Comparison of ENCODE assay signal across 10 mouse cellular contexts in the genomic region with DNA sequence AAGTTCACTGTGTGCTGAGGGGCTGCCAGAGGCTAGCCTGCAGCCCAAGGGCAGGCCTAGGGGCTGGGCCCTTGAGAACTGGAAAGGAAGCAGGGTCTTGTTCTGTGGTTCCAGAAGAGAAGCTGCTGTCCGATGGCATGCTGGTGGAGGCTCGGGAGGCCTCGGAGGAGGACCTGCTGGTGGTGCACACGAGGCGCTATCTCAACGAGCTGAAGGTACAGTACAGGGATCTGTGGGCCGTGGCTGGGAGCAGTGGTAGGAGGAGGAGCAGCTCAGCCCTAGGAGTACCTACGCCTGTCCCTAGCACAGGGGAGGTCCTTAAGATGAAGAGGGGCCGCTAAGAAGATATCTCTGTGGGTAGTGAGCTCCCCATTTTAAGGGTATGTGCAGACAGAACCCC. TPM values are rescaled to one million over a fixed set of nuclear protein-coding genes. Genes with fewer than 3 reads are reported as not detected.
DNase-seq lines count a peak whose midpoint lies in the region; ATAC-seq and TF ChIP-seq lines count a peak whose summit lies in the region.
"Had no signal": no experiment of that assay in that cellular context is flagged by ENCODE, and none has a peak within 500 bp of the region (broad histone marks: within the 10 kb centered on the region; RNA-seq: fewer than 3 reads in every experiment).

No protein-coding gene starts in this region.

- 57% methylated on average over 9 of the region's 9 CpGs for WGBS in heart, embryonic 10.5 days
- WGBS in hindbrain, embryonic 10.5 days: 87% methylated on average over 9 of the region's 9 CpGs
- WGBS in liver, embryonic 16.5 days (ENCODE audit: insufficient replicate concordance): 37% methylated on average over 9 of the region's 9 CpGs

- H3K4me1 ChIP-seq in heart, embryonic 10.5 days: peaks cover 70% of the 10 kb centered on the region
- peaks cover 13% of the 10 kb centered on the region for H3K4me1 ChIP-seq in cortical plate, adult 2 months (ENCODE audit: control insufficient read depth, insufficient read depth, low read length)
- H3K4me1 ChIP-seq in hindbrain, embryonic 10.5 days (replicated peaks): peaks cover 76% of the 10 kb centered on the region
- H3K4me1 ChIP-seq in liver, embryonic 16.5 days (ENCODE audit: control insufficient read depth, low read depth, low read length): peaks cover 91% of the 10 kb centered on the region

- intact Hi-C loops in heart, postnatal 36 days (cut with DNase I): no loop called here

- H3K36me3 ChIP-seq in heart, embryonic 10.5 days: 0 out of 2 replicates have a peak, but pooled peaks cover 3% of the 10 kb centered on the region
- H3K36me3 ChIP-seq in hindbrain, embryonic 10.5 days: peaks cover 6% of the 10 kb centered on the region
- H3K36me3 ChIP-seq in liver, embryonic 16.5 days (ENCODE audit: control insufficient read depth, insufficient read depth): no peaks in the 10 kb centered on the region

- TF ChIP-seq POLR2A in cortical plate, adult 2 months (IDR thresholded peaks at IDR 0.05; ENCODE audit: extremely low read depth, insufficient read depth, low read length): 0 out of 2 replicates have a peak, but pooled peaks have one; percentile 10

- H3K4me3 ChIP-seq in heart, embryonic 10.5 days: peak overlapping the region; percentile 31; the same call in 1 of the 2 replicates
- H3K4me3 ChIP-seq in cortical plate, adult 2 months (ENCODE audit: insufficient read depth, low read length): peak overlapping the region; percentile 9; the same call in 1 of the 2 replicates
- H3K4me3 ChIP-seq in hindbrain, embryonic 10.5 days: peak overlapping the region; percentile 14; the same call in 1 of the 2 replicates
- peak overlapping the region; percentile 31 for H3K4me3 ChIP-seq in liver, embryonic 16.5 days (ENCODE audit: low read depth, low read length)

- peak overlapping the region; percentile 93 for H3K4me2 ChIP-seq in liver, embryonic 16.5 days (ENCODE audit: low read depth, low read length)

- no peaks in the 10 kb centered on the region for H3K9me3 ChIP-seq in heart, embryonic 10.5 days
- no peaks in the 10 kb centered on the region for H3K9me3 ChIP-seq in hindbrain, embryonic 10.5 days
- no peaks in the 10 kb centered on the region for H3K9me3 ChIP-seq in liver, embryonic 16.5 days (replicated peaks; ENCODE audit: control insufficient read depth, low read length)

- H3K27me3 ChIP-seq in heart, embryonic 10.5 days (ENCODE audit: insufficient read depth, poor library complexity, severe bottlenecking): peaks cover 20% of the 10 kb centered on the region
- no peaks in the 10 kb centered on the region; the same call in 1 of the 2 replicates for H3K27me3 ChIP-seq in hindbrain, embryonic 10.5 days (ENCODE audit: insufficient read depth, poor library complexity, severe bottlenecking)
- H3K27me3 ChIP-seq in liver, embryonic 16.5 days (ENCODE audit: control insufficient read depth, insufficient read depth, low read depth, low read length): no peaks in the 10 kb centered on the region

- no peak for TF ChIP-seq CTCF in cortical plate, adult 2 months (IDR thresholded peaks at IDR 0.05; ENCODE audit: extremely low read depth, insufficient read depth, low read length)

- H3K27ac ChIP-seq in heart, embryonic 10.5 days: peak overlapping the region; percentile 94
- H3K27ac ChIP-seq in cortical plate, adult 2 months (ENCODE audit: insufficient read depth, low read length): peak overlapping the region; percentile 49
- H3K27ac ChIP-seq in hindbrain, embryonic 10.5 days: peak overlapping the region; percentile 94
- peak overlapping the region; percentile 71 for H3K27ac ChIP-seq in liver, embryonic 16.5 days (ENCODE audit: low read length)

- H3K9ac ChIP-seq in liver, embryonic 16.5 days (ENCODE audit: low read depth, low read length): peak overlapping the region; percentile 47

- ATAC-seq in liver, embryonic 16.5 days (ENCODE audit: low read depth): peak; percentile 15; the same call in 1 of the 2 replicates
- ATAC-seq: activated CD4-positive, CD25-positive, alpha-beta regulatory T cell, adult 4 months had no signal

- DNase-seq in heart, embryonic 10.5 days (ENCODE audit: low spot score): peak; percentile 89
- no peak for DNase-seq in heart, postnatal 36 days
- DNase-seq in hindbrain, embryonic 10.5 days (ENCODE audit: low spot score): no peak
- no peak for DNase-seq in embryo, embryonic 11 days
- DNase-seq in frontal cortex, adult 2 months (ENCODE audit: extremely low spot score in 1 of 2, low spot score in 1 of 2): no peak
- DNase-seq in embryo, embryonic 10 days (ENCODE audit: low spot score): no peak
- DNase-seq: lung, postnatal 14 days had no signal

RNA-seq across cellular contexts. Expression of a gene that starts 2.6 kb away (rescaled TPM):
- 6.4 and 6.8 TPM in 2 replicates for polyA plus RNA-seq in heart, embryonic 10.5 days (2016; fragmentation: Nextera tagmentation; extraction: Ambion mirVana)
- total RNA-seq in heart, postnatal 36 days (2021): 10 to 100 TPM; 15.7 to 16.7 TPM
- 179 and 185 TPM in 2 replicates for polyA plus RNA-seq in cortical plate, adult 2 months (2012; rRNA removed)
- 12.3 and 15.6 TPM in 2 replicates for polyA plus RNA-seq in hindbrain, embryonic 10.5 days (2016; fragmentation: Nextera tagmentation; extraction: Ambion mirVana)
- polyA plus RNA-seq in liver, embryonic 16.5 days (2015; fragmentation: Nextera tagmentation; extraction: Ambion mirVana): 4.5 and 4.8 TPM in 2 replicates
- 167 and 189 TPM in 2 replicates for polyA plus RNA-seq in frontal cortex, adult 2 months (2012; rRNA removed)

RNA-seq across cellular contexts. Expression of a gene that starts 42.4 kb away (rescaled TPM):
- polyA plus RNA-seq in heart, embryonic 10.5 days (2016; fragmentation: Nextera tagmentation; extraction: Ambion mirVana): 10.7 and 11.6 TPM in 2 replicates
- total RNA-seq in heart, postnatal 36 days (2021): 1 to 10 TPM; 2.3 to 4.8 TPM
- 17.2 and 19.6 TPM in 2 replicates for polyA plus RNA-seq in cortical plate, adult 2 months (2012; rRNA removed)
- polyA plus RNA-seq in hindbrain, embryonic 10.5 days (2016; fragmentation: Nextera tagmentation; extraction: Ambion mirVana): 24.0 and 28.8 TPM in 2 replicates
- 32.3 and 33.2 TPM in 2 replicates for polyA plus RNA-seq in liver, embryonic 16.5 days (2015; fragmentation: Nextera tagmentation; extraction: Ambion mirVana)
- 26.4 and 26.7 TPM in 2 replicates for polyA plus RNA-seq in frontal cortex, adult 2 months (2012; rRNA removed)

RNA-seq across cellular contexts. Expression of a gene that starts 53.2 kb away (rescaled TPM):
- polyA plus RNA-seq in heart, embryonic 10.5 days (2016; fragmentation: Nextera tagmentation; extraction: Ambion mirVana): 99.3 and 114 TPM in 2 replicates
- total RNA-seq in heart, postnatal 36 days (2021): 10 to 100 TPM; 65.7 to 83.2 TPM
- 12.8 and 15.0 TPM in 2 replicates for polyA plus RNA-seq in cortical plate, adult 2 months (2012; rRNA removed)
- 28.5 and 32.2 TPM in 2 replicates for polyA plus RNA-seq in hindbrain, embryonic 10.5 days (2016; fragmentation: Nextera tagmentation; extraction: Ambion mirVana)
- 5.7 and 8.0 TPM in 2 replicates for polyA plus RNA-seq in liver, embryonic 16.5 days (2015; fragmentation: Nextera tagmentation; extraction: Ambion mirVana)
- 25.3 and 25.6 TPM in 2 replicates for polyA plus RNA-seq in frontal cortex, adult 2 months (2012; rRNA removed)

Comparison
In these comparisons a context has a peak if more than half of its experiments do, and no peak if none do; other contexts are left out.
1. RNA of a gene that starts 2.6 kb away (polyA plus RNA-seq): 167 to 189 TPM in frontal cortex, adult 2 months and 179 to 185 TPM in cortical plate, adult 2 months; 12.3 to 15.6 TPM in hindbrain, embryonic 10.5 days, 6.4 to 6.8 TPM in heart, embryonic 10.5 days and 4.5 to 4.8 TPM in liver, embryonic 16.5 days; every median in the first group is over 10 times any median in the second.
2. Peak in every context shown above with its lines, with median percentiles within 50 percentile points of each other: H3K27ac ChIP-seq and H3K4me3 ChIP-seq.